Comparison of ENCODE assay signal across 8 mouse cellular contexts in genomic region chr2:155073978-155074765, GRCm38 (mm10). TPM values are rescaled to one million over a fixed set of nuclear protein-coding genes. Genes with fewer than 3 reads are reported as not detected.
DNase-seq lines count a peak whose midpoint lies in the region; ATAC-seq and TF ChIP-seq lines count a peak whose summit lies in the region.

Gene Ahcy, minus strand, starts transcription at chr2:155074497.

- no peaks in the 10 kb centered on the region for H3K27me3 ChIP-seq in forebrain, embryonic 16.5 days (replicated peaks; ENCODE audit: control insufficient read depth, insufficient read depth, low read length)
- no peaks in the 10 kb centered on the region for H3K27me3 ChIP-seq in lung, embryonic 14.5 days (ENCODE audit: insufficient read depth, low read length)
- H3K27me3 ChIP-seq in thymus, adult 2 months (ENCODE audit: control insufficient read depth, insufficient read depth, low read length) = no peaks in the 10 kb centered on the region

- H3K4me3 ChIP-seq in ES-E14 (ENCODE audit: insufficient read depth in 1 of 2, low read depth in 1 of 2, low read length in 2 of 2, poor library complexity in 1 of 2, severe bottlenecking in 1 of 2) = peak within 1 kb of the TSS; percentile 95 to 98
- H3K4me3 ChIP-seq in forebrain, embryonic 16.5 days (replicated peaks; ENCODE audit: low read length) = peak within 1 kb of the TSS; percentile 87
- peak within 1 kb of the TSS; percentile 87 for H3K4me3 ChIP-seq in layer of hippocampus, adult 2 months
- H3K4me3 ChIP-seq in lung, embryonic 14.5 days (ENCODE audit: low read depth, low read length) = peak within 1 kb of the TSS; percentile 58
- H3K4me3 ChIP-seq in olfactory bulb, adult 2 months (ENCODE audit: insufficient read depth, low read depth, low read length) = peak within 1 kb of the TSS; percentile 82
- H3K4me3 ChIP-seq in thymus, adult 2 months (ENCODE audit: control insufficient read depth, insufficient read depth, low read length) = peak within 1 kb of the TSS; percentile 77

- TF ChIP-seq CTCF in layer of hippocampus, adult 2 months (conservative IDR thresholded peaks at IDR 0.05) = no peak
- 0 out of 2 replicates have a peak, but pooled peaks have one; percentile 5 for TF ChIP-seq CTCF in lung, embryonic 14.5 days (IDR thresholded peaks at IDR 0.05; ENCODE audit: low read depth)
- no peak for TF ChIP-seq CTCF in olfactory bulb, adult 2 months (IDR thresholded peaks at IDR 0.05; ENCODE audit: insufficient read depth, low read depth, low read length)
- TF ChIP-seq CTCF in thymus, adult 2 months (IDR thresholded peaks at IDR 0.05; ENCODE audit: borderline replicate concordance, control insufficient read depth, extremely low read depth, insufficient read depth, low read length, poor library complexity) = 0 out of 2 replicates have a peak, but pooled peaks have one; percentile 23

- intact Hi-C loops in heart, postnatal 36 days (cut with DNase I) = loop anchor here (2.0 to 5.0 kb wide), 3 partner anchors 23 to 182 kb away; partner anchors contain the start of genes Eif2s2 and Itch

- peak within 1 kb of the TSS; percentile 97 for H3K9ac ChIP-seq in ES-E14 (ENCODE audit: insufficient read depth, low read depth, low read length, poor library complexity, severe bottlenecking)
- H3K9ac ChIP-seq in forebrain, embryonic 16.5 days (replicated peaks; ENCODE audit: low read depth, low read length) = peak within 1 kb of the TSS; percentile 91
- peak within 1 kb of the TSS; percentile 69 for H3K9ac ChIP-seq in lung, embryonic 14.5 days

- H3K9me3 ChIP-seq in ES-E14 (ENCODE audit: control insufficient read depth, insufficient read depth, low read depth, low read length) = no peaks in the 10 kb centered on the region
- H3K9me3 ChIP-seq in forebrain, embryonic 16.5 days (ENCODE audit: control insufficient read depth, low read length) = no peaks in the 10 kb centered on the region
- H3K9me3 ChIP-seq in lung, embryonic 14.5 days (ENCODE audit: low read depth, low read length) = no peaks in the 10 kb centered on the region

- WGBS in forebrain, embryonic 16.5 days = under 1% methylated on average over 56 of the region's 56 CpGs
- under 1% methylated on average over 56 of the region's 56 CpGs for WGBS in lung, embryonic 14.5 days
- under 1% methylated on average over 56 of the region's 56 CpGs for WGBS in olfactory bulb, adult 2 months
- WGBS in thymus, adult 2 months = under 1% methylated on average over 56 of the region's 56 CpGs

- peak; percentile 97 for ATAC-seq in forebrain, embryonic 16.5 days
- ATAC-seq in lung, embryonic 14.5 days (ENCODE audit: insufficient read depth) = peak; percentile 96

- peak within 1 kb of the TSS; percentile 77 for H3K4me2 ChIP-seq in forebrain, embryonic 16.5 days (ENCODE audit: low read length)
- peak within 1 kb of the TSS; percentile 71 for H3K4me2 ChIP-seq in lung, embryonic 14.5 days

- peaks cover 7 to 24% of the 10 kb centered on the region in 2 experiments; a peak in 3 of 4 replicates for H3K4me1 ChIP-seq in ES-E14 (ENCODE audit: control insufficient read depth in 2 of 2, insufficient read depth in 2 of 2, low read length in 2 of 2, poor library complexity in 1 of 2)
- peaks cover 20% of the 10 kb centered on the region for H3K4me1 ChIP-seq in forebrain, embryonic 16.5 days (replicated peaks; ENCODE audit: control insufficient read depth, insufficient read depth, low read length)
- H3K4me1 ChIP-seq in lung, embryonic 14.5 days (ENCODE audit: insufficient read depth) = peaks cover 10% of the 10 kb centered on the region
- peaks cover 10% of the 10 kb centered on the region for H3K4me1 ChIP-seq in olfactory bulb, adult 2 months (ENCODE audit: control insufficient read depth, insufficient read depth, low read length)
- H3K4me1 ChIP-seq in thymus, adult 2 months (replicated peaks; ENCODE audit: control insufficient read depth, insufficient read depth, low read length) = peaks cover 14% of the 10 kb centered on the region

- H3K36me3 ChIP-seq in ES-E14 (ENCODE audit: control insufficient read depth, insufficient read depth, low read length, poor library complexity, severe bottlenecking) = 0 out of 2 replicates have a peak, but pooled peaks cover 2% of the 10 kb centered on the region
- H3K36me3 ChIP-seq in forebrain, embryonic 16.5 days (ENCODE audit: control insufficient read depth, insufficient read depth) = no peaks in the 10 kb centered on the region
- H3K36me3 ChIP-seq in lung, embryonic 14.5 days (ENCODE audit: insufficient read depth) = peaks cover 7% of the 10 kb centered on the region; the same call in 1 of the 2 replicates
- H3K36me3 ChIP-seq in thymus, adult 2 months (ENCODE audit: control insufficient read depth, insufficient read depth, low read length) = no peaks in the 10 kb centered on the region

- DNase-seq in ES-E14 (ENCODE audit: low read depth, low spot score) = peak; percentile 83
- peak; percentile 91 for DNase-seq in cerebellum, adult 11-12 months
- DNase-seq in heart, postnatal 36 days = peak; percentile 88 to 94
- peak; percentile 86 to 89 for DNase-seq in layer of hippocampus, adult 2 months (ENCODE audit: low spot score in 2 of 2)
- peak; percentile 96 for DNase-seq in lung, embryonic 14.5 days
- DNase-seq in thymus, adult 2 months = peak; percentile 88

- no peak within 1 kb of the TSS; the same call in none of the 2 replicates for H3K27ac ChIP-seq in ES-E14 (ENCODE audit: insufficient read depth, low read depth, low read length, poor library complexity, severe bottlenecking)
- peak within 1 kb of the TSS; percentile 87 for H3K27ac ChIP-seq in forebrain, embryonic 16.5 days (ENCODE audit: low read length)
- H3K27ac ChIP-seq in layer of hippocampus, adult 2 months = peak within 1 kb of the TSS; percentile 89
- peak within 1 kb of the TSS; percentile 64 for H3K27ac ChIP-seq in lung, embryonic 14.5 days (ENCODE audit: low read depth)
- peak within 1 kb of the TSS; percentile 79; the same call in 1 of the 2 replicates for H3K27ac ChIP-seq in olfactory bulb, adult 2 months (ENCODE audit: insufficient read depth, low read depth, low read length)
- peak within 1 kb of the TSS; percentile 69 for H3K27ac ChIP-seq in thymus, adult 2 months (ENCODE audit: control insufficient read depth, insufficient read depth, low read length)

- in situ Hi-C loops in ES-E14 (cut with MboI; ENCODE audit: low sequenced_read_pairs in 2 of 2, unreplicated experiment in 2 of 2) = no loop called here

- peak; percentile 48 for TF ChIP-seq POLR2A in olfactory bulb, adult 2 months (IDR thresholded peaks at IDR 0.05; ENCODE audit: insufficient read depth, low read depth, low read length)
- peak; percentile 57 for TF ChIP-seq POLR2A in thymus, adult 2 months (IDR thresholded peaks at IDR 0.05; ENCODE audit: control insufficient read depth, extremely low read depth, insufficient read depth, low read length, poor library complexity)

TF ChIP-seq in ES-E14, 5 proteins besides CTCF, POLR2A, EP300 and RAD21:
- TF ChIP-seq ZNF384 (IDR thresholded peaks at IDR 0.05; ENCODE audit: low read depth, low read length) (no peak), ZC3H11A (IDR thresholded peaks at IDR 0.05; ENCODE audit: borderline replicate concordance, low read depth, low read length) (no peak), HCFC1 (IDR thresholded peaks at IDR 0.05; ENCODE audit: borderline replicate concordance, insufficient read depth, low read length) (peak; percentile 93), MAFK (IDR thresholded peaks at IDR 0.05; ENCODE audit: insufficient read depth, low read depth, low read length) (no peak), CHD2 (IDR thresholded peaks at IDR 0.05; ENCODE audit: low read depth, low read length) (no peak)

RNA-seq across cellular contexts. Expression of gene Ahcy, which starts in this region (rescaled TPM):
- total RNA-seq in ES-E14 (2012; rRNA removed) = 79.6 and 90.8 TPM in 2 replicates
- 45.1 and 47.6 TPM in 2 replicates for polyA plus RNA-seq in forebrain, embryonic 16.5 days (2015; fragmentation: Nextera tagmentation; extraction: Ambion mirVana)
- 10 to 100 TPM; 10.8 to 14.5 TPM for total RNA-seq in heart, postnatal 36 days (2021)
- 10 to 100 TPM; 14.6 to 16.2 TPM for total RNA-seq in layer of hippocampus, adult 2 months (2021)
- polyA plus RNA-seq in lung, embryonic 14.5 days (2014; fragmentation: Nextera tagmentation; extraction: Ambion mirVana) = 74.7 and 85.6 TPM in 2 replicates
- polyA plus RNA-seq in olfactory bulb, adult 2 months (2012; ENCODE audit: insufficient read depth, insufficient read length, low replicate concordance, missing spikeins) = not detected in 2 replicates
- polyA plus RNA-seq in thymus, adult 2 months (2012; rRNA removed) = 90.7 and 99.4 TPM in 2 replicates

Comparison
In these comparisons a context has a peak if more than half of its experiments do, and no peak if none do; other contexts are left out.
1. RNA of gene Ahcy (polyA plus RNA-seq): 90.7 to 99.4 TPM in thymus, adult 2 months, 74.7 to 85.6 TPM in lung, embryonic 14.5 days and 45.1 to 47.6 TPM in forebrain, embryonic 16.5 days; not detected in olfactory bulb, adult 2 months; every median in the first group is over 10 times any median in the second.
2. CTCF ChIP-seq: peak in lung, embryonic 14.5 days (single experiment) and thymus, adult 2 months (single experiment); none in layer of hippocampus, adult 2 months (single experiment) and olfactory bulb, adult 2 months (single experiment).
3. Peak in every context shown above with its lines, with median percentiles within 50 percentile points of each other: DNase-seq, H3K4me3 ChIP-seq and H3K9ac ChIP-seq.